Mouse (Mus musculus) heart, postnatal 25 days (tissue): ENCODE data around the gene Pgpep1l. TPM values are rescaled to one million over a fixed set of nuclear protein-coding genes. Genes with fewer than 3 reads are reported as not detected.
"Not testable (repeated sequence)": the region's sequence is repeated elsewhere in the genome, so short reads cannot be mapped to it uniquely, and the experiment has no call there.

ENCODE experiments used
- DNase-seq: peaks from one replicate; pipeline ENCODE4 v3.0.0; 2022; ENCODE audit warnings: low spot score
- intact Hi-C: fragments of 180-260 bp; cut with DNase I; formaldehyde crosslinking; loops from one replicate; pipeline ENCODE4 v1.15.1; 2025
- total RNA-seq, 2 experiments: library from RNA; stranded (reverse); gene quantifications; 2 replicates each; pipeline ENCODE4 v1.2.3; 2021

The Pgpep1l gene
- total RNA-seq, result not detected

DNA sequence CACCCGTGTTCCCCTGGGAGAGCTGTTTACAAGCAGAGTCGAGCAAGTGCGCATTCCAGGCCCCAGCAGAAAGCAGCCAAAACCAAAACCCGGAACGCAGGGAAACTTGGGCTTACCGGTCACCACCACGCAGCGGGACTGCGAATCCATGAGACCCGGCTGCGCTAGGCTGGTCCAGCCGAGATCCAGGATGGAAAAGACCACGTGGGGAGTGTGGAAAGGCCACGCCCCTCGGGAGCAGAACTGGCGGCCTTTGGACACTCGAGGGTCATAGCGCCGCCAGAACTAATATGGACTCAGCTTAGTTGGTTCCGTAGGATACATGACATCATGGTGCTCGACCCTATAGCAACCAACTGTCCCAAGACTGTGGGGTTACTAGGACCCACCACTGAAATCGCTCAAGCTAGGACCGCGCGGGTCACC, at the start of gene Pgpep1l:
Gene Pgpep1l, minus strand, starts transcription at position 206 of the 426 bp plus-strand sequence.
- intact Hi-C loops, result loop anchor here (5.0 kb wide), 1 partner anchor 42 kb away; no protein-coding TSS in a partner anchor
- peak; percentile 38 for DNase-seq

- no peak for DNase-seq
- intact Hi-C loops, result no loop called here
Measured at GRCm38 (mm10) chr7:68313038-68313782, 49.2 kb upstream of the Pgpep1l start.

DNA sequence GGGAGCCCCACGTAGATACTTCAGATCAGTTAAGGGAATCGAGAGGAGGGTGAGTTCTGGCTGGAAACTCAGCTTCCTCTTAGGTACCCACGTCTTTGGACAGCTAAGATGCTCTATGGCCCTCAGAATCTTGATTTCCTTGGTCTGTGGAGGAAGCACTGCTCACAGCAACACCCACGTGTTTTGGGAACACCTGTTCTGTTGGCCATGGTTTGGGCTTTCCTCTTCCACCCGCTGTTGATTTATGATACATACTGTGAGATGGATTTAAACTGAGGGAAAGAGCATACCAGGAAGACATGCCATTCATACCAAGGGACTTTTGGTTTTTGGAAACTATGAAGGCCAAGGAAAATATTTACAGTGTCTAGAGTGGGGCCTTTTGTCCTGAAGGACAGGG, 48.4 kb upstream of the Pgpep1l start:
- intact Hi-C loops, result no loop called here
- no peak for DNase-seq

GRCm38 (mm10) chr7:68311469-68311868, 47.4 kb upstream of the Pgpep1l start:
- peak; percentile 16 for DNase-seq
- intact Hi-C loops, result no loop called here

- intact Hi-C loops, result loop anchor here (10.0 kb wide), 1 partner anchor 122 kb away; no protein-coding TSS in a partner anchor
- DNase-seq, result no peak
Measured at GRCm38 (mm10) chr7:68306756-68307155, 42.7 kb upstream of the Pgpep1l start.

- intact Hi-C loops, result loop anchor here (10.0 kb wide), 1 partner anchor 121 kb away; no protein-coding TSS in a partner anchor
- no peak for DNase-seq
Measured at GRCm38 (mm10) chr7:68305781-68306575, 41.9 kb upstream of the Pgpep1l start.

- intact Hi-C loops, result loop anchor here (2.0 to 10.0 kb wide), 5 partner anchors 81 to 515 kb away; no protein-coding TSS in a partner anchor
Measured at GRCm38 (mm10) chr7:68303685-68304084, 39.7 kb upstream of the Pgpep1l start.

GRCm38 (mm10) chr7:68302586-68303433, 38.8 kb upstream of the Pgpep1l start:
- peak; percentile 32 for DNase-seq
- intact Hi-C loops, result loop anchor here (2.0 to 10.0 kb wide), 5 partner anchors 80 to 514 kb away; no protein-coding TSS in a partner anchor

More at GRCm38 (mm10) chr7:68303685-68304084, 39.7 kb upstream of the Pgpep1l start:
- DNase-seq, result no peak

DNA sequence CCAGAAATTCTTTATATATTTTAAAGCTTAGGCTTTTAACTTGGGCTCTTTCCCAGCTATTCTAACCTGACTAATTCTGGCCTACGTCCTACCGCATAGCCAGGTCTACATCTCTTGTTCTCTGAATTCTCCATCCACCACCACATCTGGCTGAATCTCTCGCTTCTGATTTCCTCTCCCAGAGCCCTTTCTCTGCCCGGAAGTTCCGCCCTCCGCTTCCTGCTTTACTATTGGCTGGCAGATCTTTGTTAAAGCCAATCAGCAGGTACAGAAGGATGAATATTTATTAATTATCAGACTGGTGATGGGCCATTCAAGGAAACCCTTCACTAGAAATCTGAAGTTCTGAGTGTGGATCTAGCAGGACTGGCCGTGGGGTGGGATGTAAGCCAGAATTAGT, 37.1 kb upstream of the Pgpep1l start:
- DNase-seq, result no peak
- intact Hi-C loops, result loop anchor here (5.0 to 10.0 kb wide), 3 partner anchors 116 to 339 kb away; no protein-coding TSS in a partner anchor

- no peak for DNase-seq
- intact Hi-C loops, result no loop called here
Measured at GRCm38 (mm10) chr7:68298381-68299076, 34.5 kb upstream of the Pgpep1l start.

GRCm38 (mm10) chr7:68296487-68296886, 32.5 kb upstream of the Pgpep1l start:
- intact Hi-C loops, result no loop called here
- no peak for DNase-seq

DNA sequence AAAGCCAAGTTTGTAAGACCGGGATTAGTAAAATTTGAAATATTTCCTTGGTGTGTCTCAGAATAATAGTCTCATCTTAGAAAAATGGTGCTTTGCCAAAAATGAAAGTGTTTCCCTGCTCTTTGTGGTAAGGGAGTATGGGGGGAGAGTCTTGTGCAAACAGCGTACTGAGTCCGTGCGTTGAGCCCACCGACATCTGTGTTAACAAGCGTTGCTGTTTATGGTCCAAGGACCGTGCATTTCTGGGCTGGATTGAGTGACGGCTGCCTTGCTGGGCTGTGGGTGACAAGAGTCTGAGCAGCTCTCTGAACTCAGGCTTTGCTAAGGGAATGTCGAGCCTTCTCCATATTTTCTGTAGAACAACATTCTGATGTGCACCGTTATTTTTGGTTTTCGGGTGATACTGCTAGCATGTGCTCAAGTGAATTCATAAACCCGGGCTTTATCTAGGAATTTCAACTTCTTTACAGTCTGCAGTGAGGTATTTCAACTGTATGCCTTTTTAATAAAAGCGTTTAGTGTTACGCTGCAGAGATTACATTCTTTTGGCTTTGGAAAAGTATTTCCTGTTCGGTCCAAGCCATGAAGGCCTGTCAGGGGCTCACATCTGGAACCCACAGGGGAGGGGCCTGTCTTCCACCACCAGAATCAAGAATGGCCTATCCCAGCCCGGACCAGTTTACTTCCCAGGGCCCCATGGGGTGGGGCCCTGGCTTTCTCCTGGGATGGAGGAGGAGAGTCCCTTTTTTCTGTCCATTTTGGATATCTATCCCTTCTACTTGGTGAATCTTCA, 30.2 kb upstream of the Pgpep1l start:
- intact Hi-C loops, result no loop called here
- no peak for DNase-seq

- no peak for DNase-seq
- intact Hi-C loops, result no loop called here
Measured at GRCm38 (mm10) chr7:68291603-68292002, 27.6 kb upstream of the Pgpep1l start.

DNA sequence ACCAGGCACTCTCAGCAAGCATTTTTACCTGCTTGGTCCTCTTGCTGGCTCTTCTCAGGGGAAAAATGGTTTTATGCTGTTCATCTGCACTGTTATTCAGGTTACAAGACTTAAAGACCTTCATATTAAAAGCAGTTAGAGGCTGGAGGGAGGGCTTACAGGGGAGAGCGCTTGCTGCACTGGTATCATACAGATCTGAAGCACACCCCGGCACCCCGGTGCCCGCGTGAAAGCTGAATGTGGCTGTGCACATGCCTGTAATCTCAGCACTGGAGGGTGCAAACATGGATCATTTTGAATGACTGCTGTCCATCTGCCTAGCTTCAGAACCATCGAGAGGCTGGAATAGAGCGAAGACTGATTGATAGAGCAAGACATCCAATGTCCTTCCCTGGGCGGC, 25.0 kb upstream of the Pgpep1l start:
- no peak for DNase-seq
- intact Hi-C loops, result loop anchor here (5.0 kb wide), 1 partner anchor 67 kb away; no protein-coding TSS in a partner anchor

- intact Hi-C loops, result loop anchor here (5.0 kb wide), 1 partner anchor 66 kb away; no protein-coding TSS in a partner anchor
Measured at GRCm38 (mm10) chr7:68288000-68288399, 24.0 kb upstream of the Pgpep1l start.

DNA sequence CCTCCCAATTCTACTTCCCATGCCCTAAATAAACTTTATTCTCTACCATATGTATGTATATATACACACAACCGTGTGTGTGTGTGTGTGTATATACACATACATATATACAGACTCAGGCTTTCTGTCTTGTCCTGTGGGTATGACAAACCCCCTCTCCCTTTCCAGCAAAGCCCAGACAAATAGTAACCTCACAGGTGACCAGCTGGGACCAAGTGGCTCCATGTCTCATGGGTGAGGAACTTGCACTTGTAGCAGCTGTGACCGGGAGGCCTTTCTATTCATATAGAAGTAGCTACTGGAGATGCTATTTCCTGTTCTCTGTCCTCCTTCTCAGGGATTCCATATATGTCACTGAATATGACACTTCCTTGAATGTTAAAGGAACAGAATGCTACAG, 23.5 kb upstream of the Pgpep1l start:
- DNase-seq, result no peak
- intact Hi-C loops, result loop anchor here (5.0 kb wide), 1 partner anchor 65 kb away; no protein-coding TSS in a partner anchor

More at GRCm38 (mm10) chr7:68288000-68288399, 24.0 kb upstream of the Pgpep1l start:
- DNase-seq, result not testable (repeated sequence)

DNA sequence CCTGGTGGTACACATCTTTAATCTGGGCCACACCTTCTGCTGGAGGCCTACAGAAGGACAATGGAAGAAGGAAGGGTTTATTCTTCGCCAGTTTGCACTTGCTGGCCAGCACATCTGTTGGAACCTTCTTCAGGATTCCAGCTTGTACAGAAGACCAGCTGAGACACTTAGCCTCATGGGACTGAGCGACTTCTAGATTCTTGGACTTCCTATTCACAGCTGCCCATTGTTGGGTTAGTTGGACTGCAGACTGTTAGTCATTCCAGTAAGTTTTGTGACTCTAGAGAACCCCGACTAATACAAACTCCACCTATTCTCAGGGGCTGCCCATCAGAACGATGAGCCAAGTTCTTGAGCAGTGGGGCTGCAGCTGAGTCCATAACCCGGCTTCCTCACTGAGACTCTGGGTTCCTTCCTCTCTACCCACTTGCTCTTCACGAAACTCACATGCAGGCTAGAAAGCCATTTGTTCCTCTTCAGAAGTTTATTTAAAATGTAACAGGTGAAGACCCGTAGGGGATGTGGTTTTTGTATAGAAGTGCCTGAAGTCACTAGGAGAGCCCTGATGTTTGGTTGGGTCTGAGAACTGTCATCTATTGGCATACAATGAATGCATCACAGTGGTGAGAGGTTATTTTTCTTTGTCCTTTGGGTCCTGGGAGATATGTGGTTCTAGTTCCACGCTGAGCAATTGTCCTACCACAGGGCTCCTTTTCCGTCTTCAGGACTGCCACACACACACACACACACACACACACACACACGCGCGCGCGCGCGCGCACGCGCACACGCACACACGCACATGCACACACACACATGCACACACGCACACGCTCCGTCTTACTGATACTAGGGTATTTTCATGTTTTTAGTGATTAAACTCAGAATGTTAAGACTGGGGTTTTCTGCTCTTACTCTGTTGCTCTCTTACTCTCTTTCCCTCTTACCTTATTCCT, 22.8 kb upstream of the Pgpep1l start:
- intact Hi-C loops, result loop anchor here (5.0 kb wide), 1 partner anchor 65 kb away; no protein-coding TSS in a partner anchor
- no peak for DNase-seq
